Mouse (Mus musculus): Measurements from ENCODE around the gene Clmn.

DNA sequence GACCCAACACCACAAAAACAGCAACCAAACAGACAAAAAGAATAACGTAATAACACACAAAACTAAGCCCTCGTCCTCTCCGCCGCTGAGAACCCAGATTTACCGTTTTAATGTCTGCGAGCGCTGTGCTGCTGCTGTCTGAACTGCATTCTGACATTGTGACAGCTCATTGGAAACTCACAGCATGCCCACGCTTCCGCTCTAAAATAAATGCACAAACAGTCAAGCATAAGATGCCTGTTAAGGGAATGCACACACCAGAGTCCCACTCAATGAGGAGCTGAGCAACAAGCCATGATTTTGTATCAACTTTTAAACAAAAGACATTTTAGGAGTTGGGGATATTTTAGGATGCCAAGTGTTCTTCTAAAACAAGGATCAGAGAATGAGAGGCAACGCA lies 127.2 kb downstream of the Clmn start:
- TF ChIP-seq GATA1 (IDR thresholded peaks at IDR 0.05; ENCODE audit: low read length) = no peak
- TF ChIP-seq TAL1 (IDR thresholded peaks at IDR 0.05; ENCODE audit: low read length) = no peak
